Comparison of ENCODE assay signal across 16 mouse cellular contexts in genomic region chr12:35055114-35056095, GRCm38 (mm10). TPM values are rescaled to one million over a fixed set of nuclear protein-coding genes. Genes with fewer than 3 reads are reported as not detected.
DNase-seq lines count a peak whose midpoint lies in the region; ATAC-seq and TF ChIP-seq lines count a peak whose summit lies in the region.
"Had no signal": no experiment of that assay in that cellular context is flagged by ENCODE, and none has a peak within 500 bp of the region (broad histone marks: within the 10 kb centered on the region; RNA-seq: fewer than 3 reads in every experiment).

No protein-coding gene starts in this region.

- no peaks in the 10 kb centered on the region for H3K36me3 ChIP-seq in heart, embryonic 11.5 days (ENCODE audit: control insufficient read depth, insufficient read depth, low read length)
- H3K36me3 ChIP-seq in lung, embryonic 14.5 days (ENCODE audit: insufficient read depth): 0 out of 2 replicates have a peak, but pooled peaks cover 3% of the 10 kb centered on the region
- no peaks in the 10 kb centered on the region for H3K36me3 ChIP-seq in macrophage (ENCODE audit: inconsistent target)
- H3K36me3 ChIP-seq: hindbrain, embryonic 13.5 days had no signal

- no peak for TF ChIP-seq CTCF in lung, embryonic 14.5 days (IDR thresholded peaks at IDR 0.05; ENCODE audit: low read depth)

- peaks cover 9% of the 10 kb centered on the region for H3K4me1 ChIP-seq in heart, embryonic 11.5 days (ENCODE audit: control insufficient read depth, insufficient read depth, low read length)
- peaks cover 2% of the 10 kb centered on the region; the same call in 1 of the 2 replicates for H3K4me1 ChIP-seq in lung, embryonic 14.5 days (ENCODE audit: insufficient read depth)

- no peak overlapping the region for H3K4me2 ChIP-seq in heart, embryonic 11.5 days
- no peak overlapping the region for H3K4me2 ChIP-seq in lung, embryonic 14.5 days
- H3K4me2 ChIP-seq: hindbrain, embryonic 13.5 days; liver, embryonic 11.5 days had no signal

- no peak overlapping the region for H3K9ac ChIP-seq in heart, embryonic 11.5 days (ENCODE audit: low read depth, low read length)
- H3K9ac ChIP-seq in lung, embryonic 14.5 days: no peak overlapping the region
- H3K9ac ChIP-seq: hindbrain, embryonic 13.5 days had no signal

- WGBS in heart, embryonic 11.5 days (ENCODE audit: insufficient replicate concordance): 67% methylated on average over 7 of the region's 7 CpGs
- whole genome bisulfite sequencing in lung, embryonic 14.5 days: 68% methylated on average over 7 of the region's 7 CpGs
- 70% methylated on average over 7 of the region's 7 CpGs for WGBS in macrophage (ENCODE audit: missing documents)

- no peaks in the 10 kb centered on the region for H3K27me3 ChIP-seq in heart, embryonic 11.5 days (ENCODE audit: control insufficient read depth, insufficient read depth, low read length)
- no peaks in the 10 kb centered on the region for H3K27me3 ChIP-seq in lung, embryonic 14.5 days (ENCODE audit: insufficient read depth, low read length)
- H3K27me3 ChIP-seq: hindbrain, embryonic 13.5 days had no signal

- no peak for ATAC-seq in heart, embryonic 11.5 days (replicated peaks; ENCODE audit: insufficient number of reproducible peaks, low FRiP score, low TSS enrichment)
- no peak for ATAC-seq in lung, embryonic 14.5 days (ENCODE audit: insufficient read depth)
- ATAC-seq in CD4-positive, CD25-positive, alpha-beta regulatory T cell, adult 4 months: peak; percentile 77
- ATAC-seq: intestine, postnatal 0 days; midbrain, embryonic 16.5 days had no signal

- H3K79me2 ChIP-seq in macrophage (ENCODE audit: inconsistent target): peaks cover 100% of the 10 kb centered on the region

- H3K4me3 ChIP-seq in heart, embryonic 11.5 days (ENCODE audit: low read depth, low read length): no peak overlapping the region
- no peak overlapping the region for H3K4me3 ChIP-seq in lung, embryonic 14.5 days (ENCODE audit: low read depth, low read length)
- H3K4me3 ChIP-seq in macrophage (ENCODE audit: inconsistent target): no peak overlapping the region
- H3K4me3 ChIP-seq: hindbrain, embryonic 13.5 days had no signal

- no peak for DNase-seq in heart, postnatal 4 days
- DNase-seq in lung, embryonic 14.5 days: no peak
- no peak for DNase-seq in lung, postnatal 25 days (ENCODE audit: low spot score)
- no peak for DNase-seq in B cell, adult 2 months
- DNase-seq: gastrocnemius, postnatal 36 days; layer of hippocampus, adult 9-11 months; right cerebral cortex, postnatal 25 days; thymus, postnatal 4 days had no signal

- H3K27ac ChIP-seq in heart, embryonic 11.5 days (ENCODE audit: low read depth, low read length): 0 out of 2 replicates have a peak overlapping the region, but pooled peaks have one; percentile 41
- H3K27ac ChIP-seq in lung, embryonic 14.5 days (ENCODE audit: low read depth): 0 out of 2 replicates have a peak overlapping the region, but pooled peaks have one; percentile 38
- H3K27ac ChIP-seq in macrophage: peak overlapping the region; percentile 34
- H3K27ac ChIP-seq: hindbrain, embryonic 13.5 days; kidney, postnatal 0 days had no signal

- H3K9me3 ChIP-seq in heart, embryonic 11.5 days (replicated peaks; ENCODE audit: control insufficient read depth, low read length): no peaks in the 10 kb centered on the region
- H3K9me3 ChIP-seq in lung, embryonic 14.5 days (ENCODE audit: low read depth, low read length): no peaks in the 10 kb centered on the region
- H3K9me3 ChIP-seq: hindbrain, embryonic 13.5 days had no signal

RNA-seq across cellular contexts. Expression of gene Snx13, which starts 8.4 kb away (rescaled TPM):
- 26.8 and 37.4 TPM in 2 replicates for polyA plus RNA-seq in heart, embryonic 11.5 days (2014; fragmentation: Nextera tagmentation; extraction: Ambion mirVana)
- 10 to 100 TPM; 51.8 to 53.7 TPM for total RNA-seq in heart, postnatal 4 days (2021)
- 23.4 and 27.6 TPM in 2 replicates for polyA plus RNA-seq in lung, embryonic 14.5 days (2014; fragmentation: Nextera tagmentation; extraction: Ambion mirVana)
- polyA plus RNA-seq in CD4-positive, CD25-positive, alpha-beta regulatory T cell, adult 4 months (2017; shearing (Covaris generic)): 10 to 100 TPM; 25.6 to 27.6 TPM
- total RNA-seq in macrophage (2018; cell fraction: chromatin; rRNA removed): 100 to 1,000 TPM in 23 of 26 experiments, 10 to 100 TPM in 3; 68.8 to 237 (median 186) TPM
- total RNA-seq in macrophage (2018; cell fraction: cytosol; rRNA removed): 10 to 100 TPM; 49.9 to 78.7 (median 64.0) TPM
- 100 to 1,000 TPM in 16 of 26 experiments, 10 to 100 TPM in 10; 51.2 to 169 (median 110) TPM for total RNA-seq in macrophage (2018; cell fraction: nucleus; rRNA removed)
- 39.4 to 55.8 TPM (median 52.3 TPM) in 3 replicates for polyA plus RNA-seq in macrophage (2018)
